Mouse (Mus musculus): ENCODE results near the gene Grcc10.
A peak's percentile ranks its signal among the peaks of the same experiment; 100 is the strongest.

The Grcc10 gene

DNA sequence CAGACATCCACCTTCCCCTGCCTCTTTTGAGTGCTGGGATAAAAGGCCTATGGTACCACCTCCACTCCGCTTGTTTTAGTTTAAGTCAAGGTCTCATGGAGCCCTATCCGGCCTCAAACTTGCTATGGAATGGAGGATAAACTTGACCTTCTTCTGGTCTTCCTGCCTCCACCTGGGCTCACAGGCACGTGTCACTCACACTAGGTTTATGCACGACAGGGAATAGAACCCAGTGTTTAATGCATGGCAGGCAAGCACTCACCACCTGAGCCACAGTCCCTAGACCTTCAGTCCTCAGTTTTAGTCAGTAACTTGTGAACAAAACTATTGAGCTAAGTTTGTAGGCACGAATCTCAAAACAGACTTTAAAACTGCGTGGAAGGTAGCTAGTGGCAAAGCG lies 10.1 kb downstream of the Grcc10 start:
- DNase-seq (ENCODE audit: low read depth) = no peak

DNA sequence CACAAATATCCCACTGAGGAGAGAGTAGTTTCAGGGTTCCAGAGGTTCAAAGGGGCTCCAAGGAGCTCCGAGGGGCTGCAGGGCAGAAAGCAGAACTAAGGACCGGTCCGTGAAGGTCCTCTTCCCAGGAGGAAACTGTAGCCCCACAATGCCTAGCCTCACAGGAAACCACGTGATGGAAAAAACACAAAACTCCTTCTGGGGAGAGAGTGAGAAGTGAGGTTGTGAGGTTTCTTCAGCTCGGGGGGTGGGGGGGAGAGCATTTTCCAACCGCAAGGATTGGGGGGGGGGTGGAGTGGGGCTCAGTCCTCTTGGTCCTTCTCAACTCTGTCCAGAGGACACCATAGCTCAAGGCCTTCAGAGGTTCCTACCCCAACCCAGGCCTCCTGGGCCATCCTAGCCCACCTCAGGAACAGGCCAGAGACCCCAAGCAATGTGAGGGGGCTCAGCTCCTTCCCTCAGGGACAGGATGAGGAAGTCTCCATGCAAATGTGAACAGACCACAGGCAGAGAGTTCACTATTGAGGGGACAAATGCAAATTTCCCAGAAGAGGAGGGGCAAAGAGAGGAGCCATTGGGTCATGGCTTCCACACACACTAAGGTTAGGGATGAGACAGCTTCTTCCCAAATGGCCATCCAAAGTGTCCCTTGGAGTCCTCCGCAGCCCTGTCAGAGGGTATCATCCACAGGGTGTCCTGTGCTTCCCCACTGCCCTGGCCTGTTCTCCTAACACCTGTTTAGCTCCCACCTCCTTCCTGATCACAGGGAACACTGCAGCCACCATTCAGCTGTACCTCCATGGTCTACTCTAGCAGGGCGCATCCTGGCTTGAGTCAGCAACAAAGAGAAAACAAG lies 11.1 kb downstream of the Grcc10 start:
- no peak for DNase-seq (ENCODE audit: low read depth)

DNA sequence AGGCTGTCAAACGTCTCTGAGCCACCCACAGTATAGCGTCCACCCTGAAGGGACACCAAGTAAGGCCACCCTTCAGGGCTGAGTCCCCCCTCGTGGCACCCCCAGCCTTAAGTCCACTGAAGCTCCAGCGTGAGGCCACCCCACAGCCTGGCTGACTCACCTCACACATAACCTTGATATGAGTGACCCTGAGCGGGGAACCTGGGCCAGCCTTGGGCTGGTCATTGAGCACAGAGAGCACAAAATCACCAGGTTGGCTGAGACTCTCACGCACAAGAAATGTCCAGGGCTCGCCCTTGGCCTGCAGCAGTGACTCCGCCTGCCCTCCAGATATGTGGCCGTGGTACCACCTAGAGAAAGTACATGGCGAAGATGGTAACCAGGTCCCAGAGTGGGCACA lies 12.6 kb downstream of the Grcc10 start:
- no peak for DNase-seq (ENCODE audit: low read depth)

DNA sequence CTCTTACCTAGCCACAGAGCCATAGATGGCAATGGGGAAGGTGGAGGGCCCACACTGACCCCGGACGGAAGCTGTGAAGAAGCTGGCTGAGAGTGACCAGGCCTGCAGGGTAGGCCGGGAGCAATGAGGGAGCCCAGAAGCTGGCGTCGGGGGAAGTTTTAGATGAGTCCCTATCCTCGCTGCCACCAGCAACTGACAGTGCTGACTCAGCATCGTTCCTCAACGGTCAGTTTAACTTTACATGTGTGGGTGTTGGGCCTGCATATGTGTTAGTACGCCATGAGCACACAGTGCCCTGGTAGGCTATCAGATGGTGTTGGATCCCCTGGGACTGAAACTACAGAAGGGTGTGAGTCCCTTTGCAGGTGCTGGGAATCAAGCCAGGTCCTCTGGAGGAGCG lies 16.7 kb downstream of the Grcc10 start:
- no peak for DNase-seq (ENCODE audit: low read depth)

DNA sequence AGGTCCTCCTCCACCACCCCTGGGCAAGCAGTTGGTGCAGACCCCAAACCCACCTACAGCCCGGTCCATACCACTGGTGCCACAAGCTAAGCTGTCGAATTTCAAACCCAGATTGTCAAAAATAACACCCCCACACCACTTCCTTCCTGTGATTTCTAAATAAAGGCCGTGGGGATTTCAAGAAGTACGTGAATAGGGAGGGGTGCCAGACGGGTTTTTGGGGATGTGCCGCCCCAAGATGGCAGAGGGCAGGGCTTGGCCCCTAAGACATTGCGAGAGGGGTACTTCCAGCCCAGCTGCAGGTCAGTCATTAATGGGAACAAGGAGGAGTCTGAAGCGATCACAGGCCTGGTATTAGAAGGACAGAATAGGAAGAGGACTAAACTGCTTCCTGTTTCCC lies 17.6 kb downstream of the Grcc10 start:
- no peak for DNase-seq (ENCODE audit: low read depth)

DNA sequence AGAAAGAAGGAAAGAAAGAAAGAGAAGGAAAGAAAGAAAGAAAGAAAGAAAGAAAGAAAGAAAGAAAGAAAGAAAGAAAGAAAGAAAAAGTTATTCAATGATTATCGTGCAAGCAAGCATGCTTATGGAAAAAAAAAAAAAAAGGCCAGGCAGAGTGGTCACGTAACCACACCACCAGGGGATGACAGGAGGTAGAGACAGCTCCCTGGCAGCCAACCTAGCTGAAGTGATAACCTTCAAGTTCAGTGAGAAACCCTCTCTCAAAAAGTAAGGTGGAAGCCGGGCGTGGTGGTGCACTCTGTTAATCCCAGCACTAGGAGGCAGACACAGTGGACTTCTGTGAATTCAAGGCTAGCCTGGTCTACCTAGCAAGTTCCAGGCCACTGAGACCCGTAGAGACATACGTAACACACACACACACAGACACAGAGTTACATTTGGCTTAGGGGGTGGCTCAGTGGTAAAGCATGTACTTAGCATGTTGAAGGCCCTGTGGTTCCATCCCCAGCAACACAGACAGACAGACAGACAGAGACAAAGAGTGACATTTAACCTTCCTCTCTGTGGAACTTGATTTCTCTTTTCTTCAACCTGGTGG lies 18.2 kb downstream of the Grcc10 start:
- no peak for DNase-seq (ENCODE audit: low read depth)

DNA sequence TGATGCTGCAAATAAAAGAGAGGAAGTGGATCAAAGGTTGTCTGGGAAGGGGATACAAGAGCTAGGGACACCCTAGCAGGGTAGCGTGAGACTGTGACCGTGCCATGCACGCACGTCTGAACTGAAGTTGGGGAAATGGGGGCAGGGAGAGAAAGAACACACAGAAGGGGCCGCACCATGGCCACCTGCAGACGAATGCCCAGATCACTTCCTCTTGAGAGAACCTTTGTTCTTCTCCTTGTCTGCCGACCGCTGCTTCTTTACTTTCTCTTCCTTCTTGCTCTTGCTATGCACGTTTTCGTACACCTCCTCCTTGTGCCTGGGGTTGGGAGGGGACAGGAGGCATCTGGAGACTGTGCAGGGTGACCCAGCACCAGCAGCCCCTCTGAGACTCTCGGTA lies 20.3 kb downstream of the Grcc10 start:
- DNase-seq (ENCODE audit: low read depth) = no peak

DNA sequence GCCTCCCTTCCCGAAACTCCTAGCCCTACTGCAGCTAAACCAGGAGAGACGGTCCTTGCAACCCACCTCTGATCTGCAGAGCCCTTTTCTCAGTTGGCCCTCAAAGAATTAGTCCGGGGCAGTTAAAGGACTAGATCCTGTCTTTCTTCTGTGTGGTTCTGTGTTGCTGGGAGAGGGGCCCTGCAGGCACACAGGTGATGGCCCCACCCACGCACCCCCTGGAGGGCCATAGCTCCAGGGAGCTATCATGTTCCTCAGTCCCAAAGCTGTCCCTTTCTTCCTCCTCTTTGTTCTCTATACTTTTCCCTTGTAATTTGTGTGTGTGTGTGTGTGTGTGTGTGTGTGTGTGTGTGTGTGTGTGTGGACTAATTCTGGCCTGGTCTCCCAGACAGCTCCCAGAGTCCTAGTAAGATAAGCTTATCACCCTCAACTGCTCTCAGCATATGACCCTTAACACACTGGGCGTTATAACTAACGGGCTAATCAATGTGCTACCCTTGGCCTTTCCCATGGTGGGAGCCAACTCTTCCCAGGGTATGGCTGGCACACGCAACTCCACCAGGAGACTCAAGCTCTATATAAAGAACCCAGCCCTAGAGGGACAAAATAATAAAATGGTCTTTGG lies 21.7 kb downstream of the Grcc10 start:
- DNase-seq (ENCODE audit: low read depth) = no peak

DNA sequence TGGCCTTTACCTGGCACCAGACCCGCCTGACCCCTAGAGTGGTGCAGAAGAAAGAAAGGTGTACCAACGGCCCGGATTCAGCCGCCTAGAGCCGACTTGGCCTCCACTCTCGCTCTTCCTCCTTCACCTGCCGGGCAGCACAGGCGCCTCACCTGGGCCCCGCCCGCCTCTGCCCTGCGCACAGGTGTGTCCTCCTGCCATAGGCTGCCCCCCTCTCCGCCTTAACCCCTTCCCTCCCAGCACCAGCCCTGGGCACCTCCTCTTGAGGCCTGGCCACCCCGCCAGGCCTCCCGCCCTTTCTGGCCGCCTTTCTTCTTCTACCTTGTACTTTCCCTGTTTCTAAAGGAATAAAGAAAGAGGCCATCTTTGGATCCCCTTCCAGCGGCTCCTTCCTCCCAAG lies 22.5 kb downstream of the Grcc10 start:
- no peak for DNase-seq (ENCODE audit: low read depth)

DNA sequence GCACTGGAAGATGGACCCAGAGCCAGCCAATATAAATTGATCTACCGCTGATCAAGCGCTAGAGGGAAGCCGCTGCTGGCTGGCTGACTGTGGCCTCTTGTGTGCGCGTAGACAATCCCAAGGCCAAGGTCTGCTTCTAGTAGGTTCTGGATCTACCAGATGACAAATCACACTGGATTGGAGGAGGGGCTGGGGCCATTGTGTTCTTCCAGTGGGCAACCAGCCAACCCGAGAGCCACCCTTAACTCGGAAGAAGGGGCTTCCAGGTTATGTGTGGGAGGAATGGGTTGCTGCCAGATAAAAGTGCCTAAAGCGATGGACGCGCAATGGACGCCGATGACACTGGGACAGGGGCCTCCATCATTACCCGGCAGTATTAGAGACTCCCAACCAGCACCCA lies 23.2 kb downstream of the Grcc10 start:
- no peak for DNase-seq (ENCODE audit: low read depth)

DNA sequence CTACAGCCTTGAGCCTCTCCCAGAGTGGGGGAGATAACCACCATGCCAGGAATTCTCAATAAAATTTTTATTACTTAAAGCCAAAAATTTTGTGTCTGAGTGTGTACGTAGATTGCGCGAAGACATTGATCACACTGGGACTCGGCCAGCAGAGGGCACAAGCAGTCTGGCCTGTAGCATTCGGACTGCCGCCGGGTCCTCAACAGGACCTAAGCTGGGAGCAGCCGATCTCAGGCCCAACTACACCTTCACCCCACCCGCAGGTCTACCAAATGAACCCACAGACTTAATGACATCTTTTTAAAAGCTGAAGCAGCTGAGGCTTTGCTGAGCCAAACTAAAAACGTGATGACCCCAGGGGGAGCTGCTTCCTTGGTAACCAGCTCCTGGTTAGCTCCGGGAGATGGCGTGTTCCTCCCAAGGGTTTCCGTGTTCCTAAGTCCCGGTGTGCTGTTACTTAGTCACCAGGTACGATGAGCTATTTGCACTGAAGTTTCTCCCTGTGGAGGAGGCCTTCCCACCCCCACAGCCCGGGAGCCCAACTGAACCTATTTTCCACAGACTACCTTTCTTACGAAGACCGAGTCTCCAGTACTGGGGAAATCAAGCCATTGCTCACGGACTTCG lies 24.2 kb downstream of the Grcc10 start:
- DNase-seq (ENCODE audit: low read depth) = no peak

DNA sequence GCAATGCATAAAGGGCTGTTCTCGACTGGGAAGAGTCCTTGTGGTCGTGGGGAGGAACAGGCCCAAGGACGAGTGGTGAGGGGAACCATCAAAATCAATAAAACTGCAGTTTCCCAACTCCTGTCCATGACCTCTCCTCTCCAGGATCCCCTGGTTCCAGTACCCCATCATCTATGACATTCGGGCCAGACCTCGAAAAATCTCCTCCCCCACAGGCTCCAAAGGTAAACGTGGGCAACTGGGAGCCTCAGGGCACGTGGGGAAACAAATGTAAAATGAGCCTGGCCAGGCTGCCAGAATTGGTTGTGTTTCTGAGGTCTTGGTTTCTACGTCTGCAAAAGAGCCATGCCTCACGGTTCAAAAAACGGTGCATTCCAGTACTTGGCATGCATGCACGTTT lies 28.3 kb downstream of the Grcc10 start:
- no peak for DNase-seq (ENCODE audit: low read depth)

DNA sequence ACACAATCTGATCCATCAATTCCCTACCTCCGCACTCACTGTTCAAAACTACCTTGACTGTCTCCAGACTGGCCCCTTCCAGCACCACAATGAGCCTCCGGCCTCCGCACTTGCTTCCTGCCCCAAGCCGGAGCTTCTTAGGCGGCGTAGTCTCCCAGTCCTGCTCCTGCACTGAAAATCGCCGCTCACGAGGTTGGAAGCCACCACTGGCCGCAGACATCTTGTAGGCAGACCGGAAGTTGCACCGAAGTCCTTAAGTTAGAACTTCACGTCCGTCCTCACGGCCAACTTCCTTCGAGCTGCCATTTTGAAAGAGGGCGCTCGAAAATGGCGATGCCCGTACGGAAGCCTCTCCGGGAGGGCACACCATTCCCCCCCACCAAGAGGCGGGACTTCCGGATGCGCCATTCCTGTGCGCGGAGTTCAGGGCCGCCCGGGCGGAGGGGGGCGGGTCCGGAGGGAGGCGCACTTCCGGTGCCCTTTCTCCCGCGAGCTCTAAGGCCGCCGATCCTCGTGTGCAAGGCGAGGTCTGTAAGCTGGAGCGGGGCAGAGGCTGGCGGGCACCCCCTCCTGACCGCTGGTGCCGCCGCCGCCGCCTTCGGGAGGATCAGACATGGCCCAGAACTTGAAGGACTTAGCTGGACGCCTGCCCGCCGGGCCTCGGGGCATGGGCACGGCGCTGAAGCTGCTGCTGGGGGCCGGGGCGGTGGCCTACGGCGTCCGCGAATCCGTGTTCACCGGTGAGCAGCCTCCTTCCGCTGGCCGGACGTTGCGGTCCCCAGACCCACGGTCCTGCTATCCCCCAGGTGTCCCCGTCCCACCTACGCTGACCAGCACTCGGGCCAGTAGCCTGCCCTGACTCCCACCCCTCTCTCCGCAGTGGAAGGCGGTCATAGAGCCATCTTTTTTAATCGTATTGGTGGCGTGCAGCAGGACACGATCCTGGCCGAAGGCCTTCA lies 29.1 kb downstream of the Grcc10 start, which contains the start of the genes Emg1 and Phb2:
TSS of gene Emg1 (minus strand) at position 355 of the 959 bp plus-strand sequence.
TSS of gene Phb2 (plus strand) at position 513 of the 959 bp plus-strand sequence.
- peak; percentile 97 for DNase-seq (ENCODE audit: low read depth)

DNA sequence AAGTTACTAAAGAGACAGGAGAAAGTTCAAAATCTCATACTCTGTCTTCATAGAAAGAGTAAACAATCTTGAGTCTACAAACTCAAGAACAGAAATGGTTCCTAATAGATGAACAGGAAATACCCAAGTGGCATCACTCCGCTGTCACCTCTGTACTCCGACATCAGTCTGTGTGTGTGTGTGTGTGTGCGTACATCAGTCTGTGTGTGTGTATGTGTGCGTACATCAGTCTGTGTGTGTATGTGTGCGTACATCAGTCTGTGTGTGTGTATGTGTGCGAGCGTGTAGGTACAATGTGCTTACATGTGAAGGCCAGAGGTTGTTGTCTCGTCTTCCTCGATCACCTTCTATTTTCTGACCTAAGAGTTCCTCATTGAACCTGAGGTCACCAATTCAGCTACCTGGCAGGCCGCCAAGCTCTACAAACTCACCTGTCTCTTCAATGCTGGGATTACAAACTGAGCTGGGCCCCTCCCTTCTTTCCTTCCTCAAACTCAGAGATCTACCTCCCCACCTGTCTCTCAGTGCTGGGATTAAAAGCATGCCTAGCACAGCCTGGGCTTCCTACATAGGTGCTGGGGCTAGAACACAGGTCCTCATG lies 32.8 kb downstream of the Grcc10 start:
- DNase-seq (ENCODE audit: low read depth) = no peak

DNA sequence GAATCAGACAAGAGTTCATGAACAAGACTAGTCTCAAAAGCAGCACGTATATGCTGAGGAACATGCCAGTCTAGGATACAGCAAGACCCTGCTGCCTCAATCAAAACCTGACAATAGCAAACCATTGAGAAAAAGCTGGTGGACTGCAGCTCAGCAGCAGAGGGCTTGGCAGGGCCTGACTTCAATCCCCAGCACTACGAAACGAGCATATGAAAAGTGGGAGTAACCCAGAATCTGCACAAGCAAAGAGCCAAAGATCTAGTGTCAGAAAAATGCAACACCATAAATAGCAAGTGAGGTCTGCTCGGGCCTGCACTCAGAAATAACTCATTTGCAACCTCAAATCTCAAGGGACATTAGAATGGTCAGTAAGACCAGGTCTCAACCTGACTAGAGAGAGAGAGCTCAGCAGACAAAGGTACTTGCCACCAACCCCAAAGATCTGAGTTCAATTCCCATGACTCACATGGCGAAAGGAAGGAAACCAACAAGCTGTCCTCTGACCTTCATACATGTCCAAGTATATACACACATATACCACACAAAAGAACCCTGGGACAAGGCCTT lies 35.0 kb downstream of the Grcc10 start:
- DNase-seq (ENCODE audit: low read depth) = no peak

DNA sequence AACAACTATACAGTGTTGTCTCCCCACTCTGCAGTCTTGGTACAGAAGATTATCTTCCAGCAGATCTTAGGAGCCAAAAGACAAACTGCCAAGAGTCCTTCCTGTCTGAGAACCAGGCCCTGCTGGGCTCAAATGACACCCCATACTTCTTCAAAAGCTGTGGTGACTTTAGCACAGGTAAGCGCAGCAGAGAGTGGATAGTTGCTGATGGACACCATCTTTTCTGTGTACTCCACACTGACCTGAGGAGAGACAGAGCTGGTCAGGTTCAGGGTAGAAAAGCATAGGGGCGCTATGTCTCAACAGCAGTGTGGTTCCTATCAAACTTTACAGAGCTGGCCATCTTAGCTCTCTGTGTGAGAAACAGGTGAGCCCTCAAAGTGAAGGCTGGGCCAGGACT lies 36.8 kb downstream of the Grcc10 start:
- DNase-seq (ENCODE audit: low read depth) = no peak

DNA sequence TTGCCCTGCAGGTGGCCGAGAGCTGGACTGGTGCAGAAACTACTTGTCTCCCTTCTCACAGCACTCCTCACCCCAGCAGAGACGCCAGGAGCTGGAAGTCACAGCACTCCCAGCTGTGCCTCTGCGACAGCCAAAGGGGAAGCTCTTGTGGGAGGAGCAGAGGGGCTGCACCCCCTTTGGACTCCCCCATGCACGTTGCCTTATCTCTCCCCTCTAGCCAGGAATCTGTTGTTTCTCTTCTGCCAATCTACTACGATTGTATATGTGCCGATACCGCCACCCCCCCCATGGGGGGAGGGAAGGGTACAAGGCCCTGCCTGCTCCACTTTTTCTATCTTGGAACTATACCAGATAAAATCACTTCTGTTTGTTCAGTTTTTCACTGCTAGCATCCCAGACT lies 37.4 kb downstream of the Grcc10 start:
- DNase-seq (ENCODE audit: low read depth) = no peak

DNA sequence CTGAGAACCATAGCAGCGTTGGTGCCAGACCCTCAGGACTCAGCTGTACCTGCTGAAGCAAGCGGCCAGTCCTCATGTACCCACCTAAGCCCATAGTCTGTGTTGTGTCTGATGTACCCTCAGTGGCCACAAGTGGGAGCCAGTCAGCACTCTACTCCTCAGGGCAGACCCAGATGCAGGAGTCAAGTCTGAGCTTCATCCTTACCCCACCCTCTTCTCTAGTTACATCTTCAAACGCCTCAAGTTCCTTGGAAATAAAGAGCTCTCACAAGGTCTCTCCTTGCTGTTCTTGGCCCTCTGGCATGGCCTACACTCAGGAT lies 38.4 kb downstream of the Grcc10 start:
- DNase-seq (ENCODE audit: low read depth) = peak; percentile 67

DNA sequence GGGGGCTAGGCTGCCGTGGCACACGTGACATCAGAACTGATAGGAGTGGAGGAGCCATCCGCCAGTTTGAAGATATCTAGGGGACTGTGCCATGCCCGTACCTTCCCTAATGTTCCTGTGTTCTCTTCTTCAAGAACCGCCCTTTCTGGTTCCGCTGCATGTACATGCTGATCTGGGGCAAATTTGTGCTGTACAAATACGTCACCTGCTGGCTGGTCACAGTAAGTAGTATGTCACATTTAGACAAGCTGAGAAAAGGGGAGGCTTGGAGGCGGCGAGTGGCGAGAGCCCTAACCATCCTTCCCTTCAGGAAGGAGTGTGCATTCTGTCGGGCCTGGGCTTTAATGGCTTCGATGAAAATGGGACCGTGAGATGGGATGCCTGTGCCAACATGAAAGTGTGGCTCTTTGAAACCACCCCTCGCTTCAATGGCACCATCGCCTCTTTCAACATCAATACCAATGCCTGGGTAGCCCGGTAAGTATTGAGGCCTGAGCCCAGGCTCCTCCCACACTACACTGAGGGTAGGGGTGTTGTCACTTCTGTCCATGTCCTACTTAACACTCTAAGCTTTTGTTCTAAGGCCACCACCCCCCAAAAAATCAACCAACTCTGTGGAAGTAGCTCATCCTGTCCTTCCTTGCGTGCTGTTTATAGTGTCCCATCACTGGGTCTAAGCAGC lies 38.9 kb downstream of the Grcc10 start:
- no peak for DNase-seq (ENCODE audit: low read depth)

DNA sequence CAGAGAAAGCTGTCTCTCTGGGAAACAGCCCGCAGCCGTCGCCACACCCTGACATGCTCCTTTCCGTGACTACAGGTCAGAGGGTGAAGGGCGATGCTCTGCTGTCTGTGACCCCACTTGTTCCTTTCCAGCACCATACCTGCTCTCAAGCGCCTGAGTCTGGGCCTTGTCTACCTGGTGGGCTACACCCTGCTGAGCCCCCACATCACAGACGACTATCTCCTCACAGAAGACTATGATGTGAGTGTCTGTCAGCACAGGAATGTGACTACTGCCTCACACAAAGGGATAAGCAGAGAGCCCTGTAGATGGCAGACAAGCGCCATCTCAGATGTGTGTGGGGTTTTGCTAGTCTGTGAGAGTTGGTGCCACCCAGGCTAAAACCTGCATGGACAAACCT lies 39.8 kb downstream of the Grcc10 start:
- no peak for DNase-seq (ENCODE audit: low read depth)

Measured in c-Kit-positive CD71-positive TER-119-negative erythroid progenitor cells, embryonic 14.5 days (primary cell).